Mouse (Mus musculus): ENCODE data around the gene Stat6.
A peak's percentile ranks its signal among the peaks of the same experiment; 100 is the strongest.
"Not testable (repeated sequence)": the region's sequence is repeated elsewhere in the genome, so short reads cannot be mapped to it uniquely, and the experiment has no call there.

Gene Stat6

GRCm38 (mm10) chr10:127645791-127646190 lies 3.0 kb downstream of the Stat6 start:
- DNase-seq (ENCODE audit: low read depth in 2 of 2, low spot score in 2 of 2): no peak

DNA sequence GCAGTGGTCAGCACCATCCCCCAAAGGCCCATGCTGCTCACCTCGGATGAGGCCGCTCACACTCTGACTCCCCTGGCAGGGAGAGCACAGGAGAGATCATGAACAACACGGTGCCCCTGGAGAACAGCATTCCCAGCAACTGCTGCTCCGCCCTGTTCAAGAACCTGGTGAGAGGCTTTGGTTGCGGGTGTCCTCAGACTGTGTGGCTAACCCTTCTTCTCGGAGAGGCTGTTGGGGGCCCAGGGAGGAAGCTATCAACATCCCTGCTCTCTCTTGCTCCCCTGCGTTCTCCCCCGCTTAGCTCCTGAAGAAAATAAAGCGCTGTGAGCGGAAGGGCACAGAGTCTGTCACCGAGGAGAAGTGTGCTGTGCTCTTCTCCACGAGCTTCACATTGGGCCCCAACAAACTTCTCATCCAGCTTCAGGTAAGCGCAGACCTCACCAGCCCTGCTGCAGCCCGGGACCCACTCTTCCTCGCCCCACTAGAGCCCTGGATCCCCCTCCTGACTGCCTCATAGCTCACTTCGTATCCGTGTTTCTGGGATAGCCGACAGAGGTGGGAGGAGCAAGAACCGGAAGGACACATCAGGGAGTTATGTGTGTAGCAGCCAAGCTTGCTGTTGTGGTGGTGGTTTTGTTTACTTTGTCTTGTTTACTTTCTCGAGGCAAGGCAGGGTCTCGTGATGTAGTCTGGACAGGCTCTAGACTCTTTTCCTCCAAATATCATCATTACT lies 10.3 kb downstream of the Stat6 start:
- no peak for DNase-seq (ENCODE audit: low read depth in 2 of 2, low spot score in 2 of 2)

DNA sequence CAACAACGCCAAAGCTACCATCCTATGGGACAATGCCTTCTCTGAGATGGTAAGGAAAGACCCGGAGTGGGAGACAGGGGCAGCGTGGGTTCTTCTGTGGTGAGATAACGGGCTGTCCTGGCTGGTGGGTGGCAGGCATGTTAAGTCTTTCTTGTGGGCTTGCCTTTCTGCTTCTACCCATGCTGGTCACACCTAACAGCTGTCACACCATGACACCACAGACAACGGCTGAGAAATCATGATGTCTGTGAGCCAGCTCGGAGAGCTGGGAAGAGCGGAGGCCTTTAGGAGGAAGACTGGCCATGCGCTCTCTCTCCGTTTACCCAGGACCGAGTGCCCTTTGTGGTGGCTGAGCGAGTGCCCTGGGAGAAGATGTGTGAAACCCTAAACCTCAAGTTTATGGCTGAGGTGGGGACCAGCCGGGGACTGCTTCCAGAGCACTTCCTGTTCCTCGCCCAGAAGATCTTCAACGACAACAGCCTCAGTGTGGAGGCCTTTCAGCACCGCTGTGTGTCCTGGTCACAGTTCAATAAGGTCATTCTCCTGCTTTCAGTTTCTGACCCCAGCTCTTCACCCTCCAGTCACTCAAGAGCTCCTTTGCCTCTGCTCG lies 12.3 kb downstream of the Stat6 start:
- DNase-seq (ENCODE audit: low read depth in 2 of 2, low spot score in 2 of 2): no peak

- not testable (repeated sequence) for DNase-seq (ENCODE audit: low read depth in 2 of 2, low spot score in 2 of 2)
These were observed 14.8 kb downstream of the Stat6 start for GRCm38 (mm10) chr10:127657617-127658016.

GRCm38 (mm10) chr10:127658076-127658475 lies 15.3 kb downstream of the Stat6 start:
- DNase-seq (ENCODE audit: low read depth in 2 of 2, low spot score in 2 of 2): no peak

DNA sequence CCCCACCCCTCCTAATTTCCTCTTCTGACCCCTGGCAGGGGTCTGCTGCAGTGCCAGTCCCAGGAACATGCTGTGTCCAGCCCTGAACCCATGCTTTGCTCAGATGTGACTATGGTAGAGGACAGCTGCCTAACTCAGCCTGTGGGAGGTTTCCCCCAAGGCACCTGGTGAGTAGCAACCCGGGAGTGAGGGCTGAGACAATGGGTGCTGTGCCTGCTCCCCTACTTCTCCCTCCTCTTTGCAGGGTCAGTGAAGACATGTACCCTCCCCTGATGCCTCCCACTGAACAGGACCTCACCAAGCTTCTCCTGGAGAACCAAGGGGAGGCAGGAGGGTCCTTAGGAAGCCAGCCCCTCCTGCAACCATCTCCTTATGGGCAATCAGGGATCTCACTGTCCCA lies 16.8 kb downstream of the Stat6 start:
- DNase-seq (ENCODE audit: low read depth in 2 of 2, low spot score in 2 of 2): no peak

DNA sequence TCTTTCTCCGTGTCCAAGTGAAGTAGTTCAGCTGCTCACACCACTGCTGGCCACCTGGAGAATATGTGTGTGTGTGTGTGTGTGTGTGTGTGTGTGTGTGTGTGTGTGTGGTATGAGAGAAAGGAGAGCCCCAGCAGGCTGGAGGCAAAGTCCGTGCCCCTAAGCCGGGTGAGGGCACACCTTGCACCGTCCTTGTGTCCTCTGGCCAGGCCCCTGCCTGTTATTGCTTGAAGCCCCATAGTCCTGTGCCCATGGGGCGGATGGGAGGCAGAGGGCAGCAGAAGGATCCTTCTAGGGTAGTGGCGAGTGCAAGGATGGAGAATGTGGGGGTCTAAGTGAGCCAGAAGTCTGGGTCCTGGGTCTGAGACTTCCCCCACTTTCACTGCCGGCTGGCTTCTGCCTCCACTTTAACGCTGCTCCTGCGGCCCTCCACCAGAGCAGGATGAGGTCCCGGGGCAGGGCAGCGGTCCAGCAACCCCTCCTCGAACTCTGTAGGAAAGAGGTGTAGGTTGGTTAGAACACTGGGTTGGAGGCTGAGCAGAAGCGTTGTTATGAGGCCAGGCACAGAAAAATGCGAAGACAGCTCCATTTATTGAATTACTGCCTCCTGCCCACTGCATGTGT lies 18.6 kb downstream of the Stat6 start:
- DNase-seq (ENCODE audit: low read depth in 2 of 2, low spot score in 2 of 2): no peak

DNA sequence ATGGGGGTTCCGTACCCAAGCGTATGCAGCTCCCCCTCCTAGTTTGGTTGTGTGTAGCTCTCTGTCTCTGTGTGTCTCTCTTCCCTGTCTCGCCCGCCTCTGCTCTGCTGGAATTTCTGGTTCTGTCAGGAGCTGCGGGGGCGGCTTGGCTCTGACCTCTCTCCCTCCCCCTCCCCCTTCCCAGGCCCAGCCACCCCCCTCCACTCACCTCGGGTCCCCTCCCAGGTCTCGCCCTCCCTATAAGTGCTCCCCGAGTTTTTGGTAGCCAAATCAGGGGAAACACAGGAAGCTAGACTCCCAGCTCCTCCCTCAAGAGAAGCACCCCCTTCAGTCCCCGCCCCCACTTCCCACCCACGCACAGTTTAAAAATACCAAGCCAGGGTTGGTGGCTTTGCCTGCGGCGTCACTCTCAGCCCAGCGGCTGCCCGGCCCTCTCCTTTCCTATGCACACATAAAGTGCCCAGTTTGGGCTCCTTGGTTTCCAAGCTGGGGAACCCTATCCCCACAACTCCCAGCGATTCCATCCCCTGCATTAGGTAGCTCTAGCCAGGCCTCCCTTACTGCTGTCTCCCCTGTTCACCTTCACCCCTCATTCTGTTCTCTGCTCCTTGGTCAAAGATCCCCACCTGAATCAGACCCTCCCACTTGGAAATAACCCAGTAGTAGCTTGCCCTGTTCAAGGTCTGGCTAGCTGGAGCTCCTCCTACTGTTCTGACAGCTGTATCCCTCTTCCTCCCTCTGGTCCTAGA lies 19.3 kb downstream of the Stat6 start:
- DNase-seq (ENCODE audit: low read depth in 2 of 2, low spot score in 2 of 2): peak; percentile 51 to 59

DNA sequence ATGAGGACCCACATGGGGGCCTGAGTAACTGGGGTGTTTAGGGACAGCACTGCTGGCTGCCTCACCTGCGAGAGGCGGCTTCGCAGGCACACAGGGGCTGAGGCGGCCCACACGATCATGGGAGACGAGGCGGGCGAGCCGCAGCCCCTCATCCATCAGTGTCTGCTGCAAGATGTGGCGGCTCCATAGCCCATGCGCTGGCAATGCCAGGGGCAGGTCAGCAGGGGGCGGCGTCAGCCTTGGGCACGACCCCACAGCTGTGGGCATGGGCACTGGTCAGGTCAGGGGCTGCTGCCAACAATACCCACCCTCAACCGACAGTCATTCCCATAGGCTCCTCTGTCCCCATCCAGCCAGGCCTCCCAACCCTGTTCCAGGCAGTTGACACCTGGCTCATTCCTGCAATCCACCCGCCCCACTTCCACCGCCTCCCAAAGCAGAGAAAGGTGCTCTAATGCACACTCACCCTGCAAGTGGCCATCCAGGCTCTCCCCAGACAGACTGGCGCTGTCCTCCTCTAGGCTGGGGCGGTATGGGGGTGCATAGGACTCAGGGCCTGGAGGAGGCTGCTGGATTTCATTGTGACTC lies 20.0 kb downstream of the Stat6 start:
- DNase-seq (ENCODE audit: low read depth in 2 of 2, low spot score in 2 of 2): peak in 1 of 2 experiments; percentile 29

- DNase-seq (ENCODE audit: low read depth in 2 of 2, low spot score in 2 of 2): no peak
These were observed 20.8 kb downstream of the Stat6 start for GRCm38 (mm10) chr10:127663590-127663989.

- no peak for DNase-seq (ENCODE audit: low read depth in 2 of 2, low spot score in 2 of 2)
These were observed 21.4 kb downstream of the Stat6 start for GRCm38 (mm10) chr10:127664166-127664565.

DNA sequence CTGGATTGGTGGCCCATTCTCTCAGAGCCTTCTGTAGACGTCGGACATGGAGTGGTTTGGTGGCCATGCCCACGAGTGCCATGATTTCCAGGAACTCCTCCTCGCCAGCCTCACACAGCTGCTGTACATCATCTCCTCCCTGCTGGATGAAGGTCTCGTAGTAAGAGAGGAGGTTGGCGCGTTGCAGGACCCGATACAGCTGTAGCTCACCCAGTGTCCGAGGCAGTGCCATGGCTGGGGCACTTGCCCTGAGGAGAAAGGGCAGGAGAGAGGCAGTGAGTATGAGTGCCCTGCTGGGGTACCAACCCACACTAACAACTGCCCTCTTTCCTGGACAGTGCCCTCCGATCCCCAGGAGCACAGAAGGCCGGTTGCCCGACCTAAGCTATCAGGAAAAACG lies 22.1 kb downstream of the Stat6 start:
- DNase-seq (ENCODE audit: low read depth in 2 of 2, low spot score in 2 of 2): no peak

- DNase-seq (ENCODE audit: low read depth in 2 of 2, low spot score in 2 of 2): no peak
These were observed 22.8 kb downstream of the Stat6 start for GRCm38 (mm10) chr10:127665366-127666181.

DNA sequence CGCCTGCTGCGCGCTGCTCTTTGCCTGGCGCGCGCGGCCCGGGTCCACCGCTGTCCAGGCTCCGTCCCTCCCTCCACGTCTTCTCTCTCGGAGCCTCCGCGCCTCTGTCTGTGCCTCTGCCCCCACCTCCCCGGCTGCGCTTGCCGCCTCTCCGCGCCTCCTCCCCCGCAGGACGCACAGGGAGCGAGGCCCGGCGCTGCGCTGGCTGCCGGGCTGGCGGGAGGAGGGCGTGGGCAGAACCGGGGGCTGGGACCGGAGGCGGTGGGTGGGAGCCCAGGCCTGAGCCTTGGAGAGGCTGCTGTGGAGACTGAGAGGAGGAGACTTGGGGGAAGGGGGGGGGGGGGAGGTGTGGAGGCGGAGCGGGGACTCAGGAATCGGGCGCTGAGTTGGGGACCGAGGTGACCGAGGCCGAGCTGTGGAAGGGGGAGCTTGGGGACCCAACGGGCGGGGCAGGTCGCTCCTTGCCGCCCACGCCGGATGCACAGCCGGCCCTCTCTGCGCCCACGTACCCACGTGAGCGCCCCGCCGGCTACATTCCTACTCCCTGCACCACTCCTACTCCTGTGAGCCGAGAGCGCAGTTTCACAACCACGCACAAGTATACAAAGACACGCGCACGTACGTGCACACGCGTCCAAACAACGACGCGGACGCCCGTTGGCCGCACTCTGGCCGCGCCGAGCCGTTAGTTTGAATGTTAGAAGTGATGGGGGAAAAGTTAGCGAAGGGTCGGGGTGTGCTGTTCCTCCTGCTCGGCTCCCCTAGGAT lies 23.9 kb downstream of the Stat6 start, which contains the start of gene Nemp1:
Gene Nemp1, plus strand, starts transcription at position 401 of the 768 bp plus-strand sequence.
- peak; percentile 45 to 47 for DNase-seq (ENCODE audit: low read depth in 2 of 2, low spot score in 2 of 2)

DNA sequence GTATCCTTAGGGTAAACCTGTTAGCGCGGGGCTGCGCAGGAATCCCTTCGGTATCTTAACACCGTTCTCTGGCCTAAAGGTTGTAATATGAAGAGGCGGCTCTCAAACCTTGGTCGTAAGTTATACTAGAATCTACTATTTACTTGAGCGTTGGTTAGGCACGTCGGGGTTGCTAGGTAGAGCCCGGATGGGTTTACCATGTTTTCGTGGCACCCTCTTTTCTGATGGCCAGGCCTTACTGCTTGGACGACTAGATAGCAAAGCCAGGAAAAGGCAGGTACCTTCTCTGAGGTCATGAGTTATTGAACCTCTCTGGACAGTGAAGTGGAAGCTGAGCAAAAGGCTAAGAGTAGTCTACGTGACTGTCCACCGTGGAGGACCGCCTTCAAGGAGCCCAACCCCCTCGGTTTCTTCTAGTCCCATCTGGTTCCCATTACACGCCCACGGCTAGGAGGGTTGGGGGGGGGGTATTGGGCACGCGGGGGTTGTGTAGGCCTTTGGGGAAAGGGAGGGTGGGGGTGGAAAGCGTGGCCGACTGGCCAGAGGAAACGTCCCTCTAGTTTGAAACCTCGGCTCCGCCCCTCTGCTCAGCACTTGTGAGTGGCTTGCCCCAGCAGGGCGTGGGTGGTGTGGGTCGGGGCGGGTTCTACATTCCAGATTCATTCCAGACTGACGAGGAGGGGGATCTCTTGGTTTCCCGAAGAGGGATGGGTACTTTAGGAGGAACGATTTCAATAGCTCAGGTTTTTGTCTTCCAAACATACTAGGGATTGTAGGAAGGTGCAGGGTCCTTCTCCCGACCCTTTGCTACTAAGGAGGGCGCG lies 24.7 kb downstream of the Stat6 start:
- peak; percentile 41 to 43 for DNase-seq (ENCODE audit: low read depth in 2 of 2, low spot score in 2 of 2)

DNA sequence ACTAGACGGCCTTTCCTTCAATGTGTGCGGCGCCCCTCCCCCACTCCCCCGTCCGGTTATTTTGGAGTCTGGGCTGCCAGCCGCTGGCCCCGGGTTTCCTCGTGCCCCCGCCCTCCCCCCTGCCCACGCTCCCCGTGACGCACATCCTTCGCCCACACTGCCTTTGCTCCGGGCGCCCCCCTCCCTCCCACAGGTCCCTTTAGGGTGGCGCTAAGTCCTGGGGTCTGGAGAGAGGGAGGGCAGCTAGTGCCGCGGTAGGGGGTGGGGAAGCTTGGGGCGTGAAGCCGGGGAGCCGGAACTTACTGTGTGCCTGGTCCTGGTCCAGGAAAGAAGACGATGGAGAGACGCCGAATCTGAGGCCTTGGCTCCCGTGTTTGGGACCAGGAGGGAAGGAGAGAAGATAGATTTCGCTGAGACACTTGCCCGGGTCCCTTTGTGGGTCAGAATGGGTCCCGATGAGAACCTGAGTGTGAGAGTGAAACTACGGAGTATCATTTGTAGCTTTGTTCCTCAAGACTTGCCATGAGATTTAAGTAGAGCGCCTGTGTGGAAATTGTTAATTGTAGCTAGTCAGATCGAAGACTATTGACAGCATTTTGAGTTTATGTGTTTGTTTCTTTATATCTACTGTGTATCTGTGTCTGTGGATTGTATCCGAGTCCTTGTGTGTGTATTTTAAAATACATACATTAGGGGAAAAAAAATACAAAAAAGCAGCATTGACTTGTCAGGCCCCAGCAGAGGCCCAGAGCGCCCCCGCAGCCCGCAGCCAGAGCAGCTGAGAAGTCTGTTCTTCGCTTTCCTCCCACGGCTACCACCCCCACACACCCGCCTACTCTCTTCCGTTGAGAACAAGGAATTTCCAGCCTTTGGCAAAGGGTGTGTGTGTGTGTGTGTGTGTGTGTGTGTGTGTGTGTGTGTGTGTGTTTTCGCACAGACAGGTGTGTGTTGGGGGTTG lies 25.6 kb downstream of the Stat6 start, which contains the start of gene Nab2:
Gene Nab2, minus strand, starts transcription at position 476 of the 958 bp plus-strand sequence.
- DNase-seq (ENCODE audit: low read depth in 2 of 2, low spot score in 2 of 2): peak; percentile 67 to 77

DNA sequence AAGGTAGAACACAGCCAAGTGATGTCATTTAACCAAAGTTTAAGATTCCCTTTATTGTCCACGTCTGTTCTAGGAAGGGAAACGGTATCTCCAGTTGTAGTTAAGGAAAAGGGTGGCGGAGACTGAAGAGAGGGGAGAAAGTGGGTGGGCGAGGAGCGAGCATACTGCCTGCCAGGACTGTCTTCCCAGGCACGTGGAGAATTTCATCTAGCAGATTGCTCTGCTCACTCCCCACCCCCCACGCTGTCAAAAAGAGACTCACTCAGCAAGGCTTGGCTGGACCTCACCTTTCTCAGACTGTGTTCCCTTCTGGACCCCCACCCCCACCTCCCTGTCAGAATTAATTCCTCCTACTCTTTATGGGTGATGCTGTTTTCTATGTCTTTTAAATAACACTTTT lies 26.4 kb downstream of the Stat6 start:
- no peak for DNase-seq (ENCODE audit: low read depth in 2 of 2, low spot score in 2 of 2)
